Mouse (Mus musculus): ENCODE results near the gene Ldhc.
A peak's percentile ranks its signal among the peaks of the same experiment; 100 is the strongest.
"Not testable (repeated sequence)": the region's sequence is repeated elsewhere in the genome, so short reads cannot be mapped to it uniquely, and the experiment has no call there.

Ldhc gene

DNA sequence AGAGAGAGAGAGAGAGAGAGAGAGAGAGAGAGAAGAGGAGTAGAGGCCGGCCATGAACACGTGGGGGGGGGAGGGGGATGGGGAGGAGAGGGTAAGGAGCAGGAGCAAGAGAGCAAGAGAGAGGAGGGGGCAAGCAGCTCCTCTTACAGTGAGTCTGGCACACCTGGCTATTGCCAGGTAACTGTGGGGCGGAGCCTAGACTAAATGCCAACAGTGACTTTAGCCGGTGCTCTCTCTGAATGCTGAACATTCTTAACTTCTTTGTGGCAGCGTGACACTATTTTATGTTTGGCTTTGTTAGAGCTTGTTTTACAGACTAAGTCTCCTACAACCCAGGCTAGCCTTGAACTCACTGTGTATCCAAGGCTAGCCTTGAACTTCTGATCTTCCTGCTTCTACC is 18.7 kb upstream of the Ldhc start:
- DNase-seq (ENCODE audit: low read depth, low spot score), result no peak

GRCm38 (mm10) chr7:46843576-46843975 is 17.4 kb upstream of the Ldhc start:
- DNase-seq (ENCODE audit: low read depth, low spot score), result no peak

GRCm38 (mm10) chr7:46845211-46845977 is 15.6 kb upstream of the Ldhc start:
- peak; percentile 91 for DNase-seq (ENCODE audit: low read depth, low spot score)

- no peak for DNase-seq (ENCODE audit: low read depth, low spot score)
Measured at GRCm38 (mm10) chr7:46845978-46846485, 15.0 kb upstream of the Ldhc start.

- peak; percentile 93 for DNase-seq (ENCODE audit: low read depth, low spot score)
Measured at GRCm38 (mm10) chr7:46846486-46847244, 14.3 kb upstream of the Ldhc start.

DNA sequence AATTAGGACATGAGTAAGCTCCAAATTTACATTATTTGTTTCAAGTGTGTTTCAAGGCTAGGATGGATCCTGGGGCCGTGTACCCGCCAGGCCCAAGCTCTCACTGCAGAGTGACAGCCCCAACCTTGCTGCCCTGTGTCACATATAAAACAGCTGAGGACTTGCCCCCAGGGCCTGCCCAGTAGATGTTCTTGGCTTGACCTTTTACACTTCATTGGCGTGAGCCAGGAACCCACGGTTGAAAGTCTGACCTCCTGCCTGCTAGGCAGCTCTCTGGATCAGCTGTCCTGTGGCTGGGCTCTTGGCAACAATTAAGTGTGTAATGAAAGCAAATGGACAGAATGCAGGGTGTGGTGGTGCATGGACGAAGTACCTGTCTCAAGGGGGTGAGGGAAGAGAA is 11.7 kb upstream of the Ldhc start:
- DNase-seq (ENCODE audit: low read depth, low spot score), result no peak

DNA sequence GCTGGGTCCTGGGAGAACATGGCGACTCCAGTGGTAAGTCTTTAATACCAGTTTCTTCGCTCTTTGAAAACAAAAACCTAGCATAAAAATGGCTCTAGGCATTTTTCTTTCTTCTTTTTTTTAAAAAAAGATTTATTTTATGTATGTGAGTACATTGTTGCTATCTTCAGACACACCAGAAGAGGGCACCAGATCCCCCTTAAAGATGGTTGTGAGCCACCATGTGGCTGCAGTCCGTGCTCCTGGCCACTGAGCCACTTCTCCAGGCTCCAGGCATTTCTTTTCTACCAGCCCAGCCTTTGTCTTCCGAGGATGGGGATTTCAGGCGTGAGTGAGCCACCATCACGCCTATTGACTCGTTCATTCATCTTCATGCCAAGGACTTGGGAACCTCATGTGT is 10.0 kb upstream of the Ldhc start:
- DNase-seq (ENCODE audit: low read depth, low spot score), result no peak

DNA sequence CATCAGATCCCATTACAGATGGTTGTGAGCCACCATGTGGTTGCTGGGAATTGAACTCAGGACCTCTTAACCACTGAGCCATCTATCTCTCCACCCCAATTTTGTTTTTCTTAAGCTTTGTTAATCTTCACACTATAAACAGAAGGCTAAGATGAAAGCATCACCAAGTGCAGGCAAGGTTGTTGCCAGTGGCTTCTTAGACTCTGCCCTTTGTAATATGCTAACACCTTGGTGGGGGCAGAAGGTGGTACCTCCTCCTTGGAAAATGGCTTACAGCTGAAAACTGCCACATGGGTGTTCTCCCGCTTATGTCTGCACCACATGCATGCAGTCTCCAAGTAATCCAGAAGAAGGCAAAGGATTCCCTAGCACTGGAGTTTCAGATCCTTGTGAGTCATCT is 8.3 kb upstream of the Ldhc start:
- no peak for DNase-seq (ENCODE audit: low read depth, low spot score)

- no peak for DNase-seq (ENCODE audit: low read depth, low spot score)
Measured at GRCm38 (mm10) chr7:46853365-46853764, 7.6 kb upstream of the Ldhc start.

GRCm38 (mm10) chr7:46855866-46856560 is 5.0 kb upstream of the Ldhc start:
- DNase-seq (ENCODE audit: low read depth, low spot score), result no peak

- DNase-seq (ENCODE audit: low read depth, low spot score), result no peak
Measured at GRCm38 (mm10) chr7:46857436-46857835, 3.6 kb upstream of the Ldhc start.

DNA sequence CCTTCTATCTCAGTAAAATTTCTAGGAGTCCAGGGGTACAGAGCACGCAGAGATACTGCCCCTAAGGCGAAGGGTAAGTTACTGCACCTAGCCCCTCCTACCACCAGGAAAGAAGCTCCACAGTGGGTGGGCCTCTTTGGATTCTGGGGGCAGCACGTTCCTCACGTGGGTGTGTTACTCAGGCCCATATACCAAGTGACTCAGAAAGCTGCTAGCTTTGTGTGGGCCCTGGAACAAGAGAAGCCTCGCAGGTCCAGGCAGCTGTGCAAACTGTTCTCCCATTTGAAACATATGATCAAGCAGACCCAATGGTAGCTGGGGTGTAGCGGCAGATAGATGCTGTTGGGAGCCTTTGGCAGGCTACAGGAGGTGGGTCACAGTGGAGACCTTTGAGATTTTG is 2.0 kb upstream of the Ldhc start:
- DNase-seq (ENCODE audit: low read depth, low spot score), result no peak

- no peak for DNase-seq (ENCODE audit: low read depth, low spot score)
Measured at GRCm38 (mm10) chr7:46871988-46872387, 11.0 kb downstream of the Ldhc start.

DNA sequence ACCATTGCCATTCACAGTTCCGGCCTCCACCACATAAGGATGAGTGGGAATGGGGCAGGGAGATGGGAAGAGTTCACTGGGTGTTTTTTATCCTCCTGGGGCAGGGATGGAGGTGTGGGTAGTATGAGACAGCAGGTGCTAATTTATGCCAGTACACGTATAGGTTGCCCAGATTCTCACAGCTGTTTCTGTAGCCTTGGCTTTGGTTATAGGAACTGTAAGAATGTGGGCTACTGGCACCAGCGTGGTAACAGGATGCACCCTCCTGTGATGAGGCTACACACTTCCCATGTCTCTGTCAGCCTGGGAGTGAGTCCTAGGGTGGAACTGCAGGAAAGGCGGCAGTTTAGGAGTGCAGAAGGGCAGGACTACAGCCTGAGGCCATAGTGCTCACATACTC is 15.8 kb downstream of the Ldhc start:
- no peak for DNase-seq (ENCODE audit: low read depth, low spot score)

DNA sequence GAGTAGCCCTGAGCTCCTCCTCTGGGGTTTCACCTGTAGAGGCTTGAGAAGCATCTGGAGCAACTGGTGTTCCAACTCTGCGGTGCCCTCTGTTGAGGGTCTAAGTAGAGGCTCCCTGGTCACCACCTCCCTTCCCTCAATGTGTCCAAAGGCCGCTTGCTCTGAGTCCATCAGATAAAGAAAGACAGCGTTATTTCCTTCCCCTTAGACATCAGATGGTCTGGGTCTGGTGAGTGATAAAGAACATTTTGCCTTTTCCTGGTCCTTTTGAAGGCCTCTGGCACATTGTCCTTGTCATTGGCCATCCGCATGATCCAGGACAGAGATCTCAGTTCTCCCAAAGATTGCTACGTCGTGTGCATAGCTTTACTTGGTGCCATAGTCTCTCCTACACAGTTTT is 16.3 kb downstream of the Ldhc start:
- no peak for DNase-seq (ENCODE audit: low read depth, low spot score)

GRCm38 (mm10) chr7:46879851-46880250 is 18.8 kb downstream of the Ldhc start:
- no peak for DNase-seq (ENCODE audit: low read depth, low spot score)

DNA sequence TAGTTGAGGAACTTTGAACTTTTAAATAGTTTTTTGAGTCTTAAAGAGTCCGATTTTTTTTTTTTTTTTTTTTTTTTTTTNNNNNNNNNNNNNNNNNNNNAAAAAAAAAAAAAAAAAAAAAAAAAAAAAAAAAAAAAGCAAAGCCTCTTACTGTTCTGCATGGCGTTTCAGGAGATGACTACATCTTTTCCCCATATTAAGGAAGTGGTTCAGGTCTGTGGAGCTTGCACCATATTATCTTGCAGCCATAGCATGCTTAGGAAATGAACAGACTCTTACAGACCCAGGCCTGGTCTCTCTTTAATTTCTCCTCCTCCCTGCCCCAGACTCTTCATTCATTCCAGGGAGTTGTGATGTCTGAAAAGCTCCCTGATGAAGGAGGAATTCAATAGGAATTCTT is 20.0 kb downstream of the Ldhc start:
- DNase-seq (ENCODE audit: low read depth, low spot score), result no peak

DNA sequence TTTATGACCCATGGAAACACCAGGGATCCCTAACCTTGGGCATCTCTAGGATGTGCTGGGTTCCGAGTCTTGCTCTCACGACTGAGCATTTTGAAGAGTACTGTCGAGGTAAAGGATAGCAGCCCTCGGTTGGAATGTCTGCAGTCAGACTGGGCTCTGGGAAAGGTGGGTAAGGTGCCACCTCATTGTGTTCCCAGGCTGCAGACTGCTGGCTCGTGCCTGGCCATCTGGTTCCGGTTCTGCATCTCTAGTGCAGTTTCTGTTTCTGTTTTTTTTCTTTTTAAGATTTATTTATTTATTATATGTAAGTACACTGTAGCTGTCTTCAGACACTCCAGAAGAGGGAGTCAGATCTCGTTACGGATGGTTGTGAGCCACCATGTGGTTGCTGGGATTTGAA is 20.9 kb downstream of the Ldhc start:
- DNase-seq (ENCODE audit: low read depth, low spot score), result not testable (repeated sequence)

DNA sequence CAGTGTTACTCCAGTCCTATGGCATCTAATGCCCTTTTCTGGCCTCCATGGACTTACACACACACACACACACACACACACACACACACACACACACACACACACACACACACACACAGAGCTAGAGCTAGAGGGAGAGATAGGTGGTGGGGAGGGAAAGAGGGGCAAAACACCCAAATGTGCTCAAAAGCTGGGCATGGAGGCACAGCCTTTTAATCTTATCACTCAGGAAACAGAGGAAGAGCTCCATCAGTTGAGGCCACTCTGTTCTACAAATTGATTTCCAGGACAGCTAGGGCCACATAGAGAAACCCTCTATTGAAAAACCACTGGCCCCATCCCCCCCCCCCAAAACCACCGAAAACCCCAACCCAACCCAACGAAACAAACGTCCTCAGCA is 22.3 kb downstream of the Ldhc start:
- DNase-seq (ENCODE audit: low read depth, low spot score), result no peak

GRCm38 (mm10) chr7:46895511-46895910 is 34.5 kb downstream of the Ldhc start:
- no peak for DNase-seq (ENCODE audit: low read depth, low spot score)

DNA sequence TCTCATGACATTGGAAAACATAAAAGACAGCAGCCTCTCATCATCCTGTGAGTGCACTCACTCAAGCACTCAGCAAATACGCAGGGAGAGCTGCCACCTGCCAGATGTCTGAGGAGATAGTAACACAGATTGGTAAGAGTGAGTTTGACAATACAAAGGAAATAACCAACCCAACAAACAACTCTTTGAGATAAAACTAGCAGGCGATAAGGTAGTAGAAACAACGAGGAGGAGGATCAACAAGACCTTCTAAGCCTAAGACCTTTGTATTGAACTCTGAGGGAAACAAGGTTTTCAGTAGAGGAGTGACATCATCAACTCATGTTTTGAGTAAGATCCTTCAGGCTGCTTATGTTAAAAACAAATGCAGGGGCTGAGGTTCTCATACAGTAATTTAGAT is 38.3 kb downstream of the Ldhc start:
- no peak for DNase-seq (ENCODE audit: low read depth, low spot score)

GRCm38 (mm10) chr7:46911250-46911649 is 50.2 kb downstream of the Ldhc start:
- DNase-seq (ENCODE audit: low read depth, low spot score), result no peak

Measured in ES-CJ7 (cell line).